Mouse (Mus musculus) 3T3-L1 (cell line): ENCODE measurements around the gene Rbm42.
A peak's percentile ranks its signal among the peaks of the same experiment; 100 is the strongest.

Experiments
- DNase-seq: peaks from one replicate; pipeline ENCODE4 v3.0.0-alpha.2; 2015; ENCODE audit warnings: low read depth, low spot score

The Rbm42 gene

DNA sequence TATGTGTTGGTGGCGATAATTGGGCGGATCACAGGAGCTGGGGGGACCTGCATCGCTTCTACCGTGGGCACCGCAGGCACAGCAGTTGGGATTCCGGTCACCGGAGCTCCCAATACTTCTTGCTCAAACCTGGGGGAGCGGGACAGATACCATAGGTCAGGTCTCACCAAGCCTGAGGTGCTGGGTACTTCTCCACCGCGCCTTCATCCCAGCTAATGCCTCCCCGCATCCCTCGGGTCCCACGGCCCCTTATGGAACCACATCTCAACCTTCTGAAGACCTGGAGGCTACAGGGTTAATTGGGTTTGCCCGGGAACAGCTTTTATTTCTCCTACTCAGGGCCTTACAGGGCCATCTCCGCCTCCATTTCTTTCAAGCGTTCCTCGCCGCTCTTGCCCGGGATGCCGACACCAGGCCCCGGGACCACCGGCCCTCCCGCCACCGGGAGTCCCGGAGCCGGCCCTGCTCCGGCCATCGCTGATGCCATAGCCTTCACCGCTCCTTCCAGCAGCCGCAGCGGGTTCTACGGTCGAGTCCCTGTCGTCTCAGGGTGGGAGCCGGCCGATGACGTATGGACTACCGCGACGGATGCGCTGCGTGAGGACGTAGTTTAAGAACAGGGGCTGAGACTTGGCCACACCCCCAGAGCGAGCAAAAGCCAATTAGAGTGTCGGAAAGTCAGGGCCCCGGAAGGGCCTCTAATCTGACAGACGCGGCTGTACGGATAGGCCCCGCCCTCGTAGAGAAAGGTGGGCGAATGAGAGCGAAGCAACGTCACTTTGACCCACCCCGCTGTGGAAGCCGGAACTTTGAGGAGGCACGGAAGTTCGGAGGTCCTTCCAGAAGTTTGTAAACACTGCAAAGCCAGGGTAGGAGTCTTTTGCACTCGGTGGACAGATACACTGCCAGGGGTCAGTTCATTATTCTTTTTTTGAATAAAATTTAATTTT is at the start of gene Rbm42:
Gene Rbm42 (minus strand): TSS at position 727 of the 950 bp plus-strand sequence.
- DNase-seq: peak; percentile 99

DNA sequence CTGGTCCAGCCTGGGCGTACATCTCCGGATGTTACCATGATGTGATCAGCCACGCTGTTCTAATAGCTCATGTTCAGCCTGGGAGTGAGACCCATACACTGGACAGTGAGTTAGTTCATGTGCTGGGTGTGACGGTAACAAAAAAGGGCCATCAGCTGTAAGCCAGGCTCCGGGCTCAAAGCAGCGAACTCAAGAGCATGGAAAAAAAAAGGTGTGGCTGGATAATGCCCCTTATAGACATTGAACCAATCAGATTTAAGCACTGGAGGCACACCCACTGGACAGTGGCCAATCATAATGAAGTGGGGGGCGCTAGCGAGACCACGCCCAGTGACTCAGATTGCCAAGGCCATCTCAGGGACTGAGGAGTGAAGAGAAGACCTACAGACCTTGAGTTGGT is 48.5 kb upstream of the Rbm42 start, which contains the start of gene 2200002J24Rik:
Gene 2200002J24Rik (plus strand): TSS at position 338 of the 400 bp plus-strand sequence.
- peak; percentile 21 for DNase-seq

DNA sequence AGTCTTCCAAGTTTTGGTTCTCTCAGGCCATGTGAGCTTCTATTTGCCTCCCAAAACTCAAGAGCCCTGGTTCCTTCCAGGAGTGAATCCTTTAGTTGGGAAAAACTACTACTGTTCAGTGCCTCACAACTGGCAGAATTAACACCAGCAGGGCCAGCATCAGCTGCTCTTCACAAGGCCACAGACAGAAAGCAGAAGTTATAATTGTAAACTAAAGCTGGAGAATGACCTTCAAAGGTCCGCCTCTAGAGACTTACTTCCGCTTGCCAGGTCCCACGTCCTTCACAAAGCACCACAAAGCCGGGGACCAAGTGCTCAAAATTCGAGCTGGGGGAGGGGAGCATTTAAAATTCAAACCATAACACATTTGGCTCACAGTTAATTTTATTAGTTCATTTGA is 48.0 kb upstream of the Rbm42 start:
- no peak for DNase-seq

DNA sequence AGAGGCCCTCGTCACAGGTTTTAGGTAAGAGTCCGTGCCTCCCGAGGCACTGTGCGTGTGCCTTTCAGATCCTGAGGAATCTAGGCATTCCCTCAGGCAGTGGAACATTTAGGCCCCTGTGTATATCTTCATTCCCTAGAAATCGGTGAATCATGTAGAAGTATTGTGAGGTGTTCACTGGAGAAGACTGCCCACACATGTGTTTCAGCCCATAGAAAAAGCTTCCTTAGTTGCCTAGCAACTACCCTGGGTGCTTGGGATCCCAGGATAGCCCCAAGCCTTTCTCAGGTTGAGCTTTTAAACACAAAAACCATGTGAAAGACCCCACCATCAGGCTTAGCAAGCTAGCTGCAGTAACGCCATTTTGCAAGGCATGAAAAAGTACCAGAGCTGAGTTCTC is 38.2 kb upstream of the Rbm42 start:
- no peak for DNase-seq

DNA sequence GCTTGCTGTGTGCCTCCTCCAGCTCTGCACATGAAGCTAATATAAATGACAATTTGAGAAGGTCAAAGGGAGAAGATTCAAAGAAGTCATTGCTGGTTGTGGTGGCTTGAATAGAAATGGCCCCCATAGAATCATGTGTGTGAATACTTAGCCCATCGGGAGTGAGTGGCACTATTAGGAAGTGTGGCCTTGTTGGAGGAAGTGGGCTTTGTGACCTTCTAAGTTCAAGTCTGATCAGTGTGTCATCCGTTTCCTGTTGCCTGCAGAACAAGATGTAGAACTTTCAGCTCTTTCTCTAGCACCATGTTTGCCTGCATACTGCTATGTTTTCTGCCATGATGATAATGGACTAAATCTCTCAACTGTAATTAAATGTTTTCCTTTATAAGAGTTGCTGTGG is 33.3 kb upstream of the Rbm42 start:
- no peak for DNase-seq

DNA sequence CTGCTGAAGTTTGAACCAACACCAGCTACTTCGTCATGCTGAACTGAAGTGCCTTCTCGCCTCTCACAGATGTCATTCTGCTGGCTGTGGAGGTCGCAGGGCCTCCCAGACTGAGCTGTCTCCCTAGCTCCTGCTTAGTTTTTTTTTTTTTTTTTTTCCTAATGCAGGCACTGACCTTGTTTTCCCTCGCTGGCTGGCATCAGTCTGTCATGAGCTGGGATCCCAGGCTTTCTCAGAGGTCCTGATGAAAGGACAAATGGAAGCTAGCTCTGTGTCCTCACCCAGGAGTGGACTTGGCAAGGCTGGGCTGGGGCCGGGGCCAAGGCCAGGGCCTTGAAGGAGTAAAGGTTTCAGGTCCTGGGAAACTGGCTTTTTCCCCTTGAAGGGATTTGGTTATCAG is 31.8 kb upstream of the Rbm42 start:
- no peak for DNase-seq

DNA sequence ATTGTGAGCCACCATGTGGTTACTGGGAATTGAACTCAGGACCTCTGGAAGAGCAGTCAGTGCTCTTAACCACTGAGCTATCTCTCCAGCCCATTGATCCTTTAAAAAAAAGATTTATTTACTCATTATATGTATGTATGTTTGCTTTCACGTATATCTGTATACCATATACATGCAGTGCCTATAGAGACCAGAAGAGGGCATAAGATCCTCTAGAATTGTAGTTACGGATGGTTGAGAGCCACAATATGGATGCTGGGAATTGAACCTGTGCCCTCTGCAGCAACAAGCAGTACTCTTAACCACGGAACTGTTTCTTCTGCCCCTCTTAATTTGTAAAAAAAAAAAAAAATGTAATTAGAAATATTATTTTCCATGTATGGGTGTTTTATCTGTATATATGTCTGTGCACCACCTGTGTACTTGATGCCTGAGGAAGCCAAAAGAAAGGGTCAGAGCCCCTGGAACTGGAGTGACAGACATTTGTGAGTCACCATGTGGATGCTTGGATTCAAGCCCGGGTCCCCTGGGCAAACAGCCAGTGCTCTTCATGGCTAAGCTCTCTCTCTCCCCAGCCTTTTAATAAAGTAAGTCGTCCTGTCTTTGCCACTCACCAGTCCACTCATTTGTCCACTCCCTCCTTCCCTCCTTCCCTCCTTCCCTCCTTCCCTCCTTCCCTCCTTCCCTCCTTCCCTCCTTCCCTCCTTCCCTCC is 28.3 kb upstream of the Rbm42 start:
- peak; percentile 82 for DNase-seq

DNA sequence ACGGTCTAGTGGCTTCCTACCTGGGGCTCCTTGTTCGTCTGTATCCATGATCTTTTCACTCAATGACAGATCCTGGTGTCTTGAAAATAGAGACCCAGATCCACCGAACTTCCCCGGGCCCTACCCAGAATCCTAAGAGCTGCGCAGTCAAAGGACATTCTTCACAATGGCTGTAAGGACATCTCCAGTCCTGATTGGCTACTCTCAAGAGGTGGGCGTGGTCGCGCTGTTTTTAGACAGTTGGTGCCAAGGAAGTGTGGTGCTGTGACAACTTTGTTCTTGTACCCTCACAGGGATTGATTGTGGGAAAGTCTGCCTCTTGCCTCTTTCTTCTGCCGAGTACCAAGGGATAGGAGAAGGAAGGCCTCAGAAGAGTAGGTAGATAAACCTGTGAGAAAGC is 21.4 kb upstream of the Rbm42 start, which contains the start of gene Pmis2:
Gene Pmis2 (minus strand): TSS at position 126 of the 400 bp plus-strand sequence.
- DNase-seq: no peak

DNA sequence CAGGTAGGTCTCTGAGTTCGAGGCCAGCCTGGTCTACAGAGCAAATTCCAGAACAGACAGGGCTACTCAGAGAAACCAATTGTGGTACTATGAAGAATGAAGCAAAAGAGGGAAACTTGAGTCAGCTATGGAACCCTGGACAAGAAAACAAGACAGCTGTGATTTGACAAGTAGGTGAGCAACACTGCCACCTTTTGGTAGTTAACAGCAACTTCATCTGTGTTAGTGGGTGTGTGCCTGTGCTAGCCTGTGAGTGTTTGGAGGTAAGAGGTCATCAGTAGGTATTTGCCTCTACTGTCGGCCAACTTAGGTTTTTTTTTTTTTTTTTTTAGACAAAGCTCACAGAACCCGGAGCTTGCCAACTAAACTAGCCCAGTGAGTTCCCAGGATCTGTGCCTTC is 19.1 kb upstream of the Rbm42 start:
- DNase-seq: peak; percentile 45

DNA sequence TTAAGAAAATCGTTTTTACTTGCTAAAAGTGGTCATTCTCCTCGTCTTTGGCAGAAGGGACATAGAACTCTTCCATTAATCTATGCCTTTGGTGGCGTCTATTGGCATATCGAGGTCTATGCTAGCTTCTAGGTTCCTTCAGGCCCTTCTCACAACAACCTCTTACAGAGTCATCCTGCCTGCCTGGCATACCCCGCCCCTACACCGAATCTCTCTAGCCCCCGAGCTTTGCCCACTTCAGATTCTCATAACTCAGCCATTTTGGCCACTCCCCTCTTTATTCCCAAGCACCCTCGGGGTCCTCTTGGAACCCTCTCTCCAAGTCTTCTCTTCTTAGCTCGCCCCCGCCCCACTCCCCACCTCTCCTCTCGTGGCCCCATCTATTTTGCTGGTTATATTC is 15.2 kb upstream of the Rbm42 start:
- peak; percentile 7 for DNase-seq

DNA sequence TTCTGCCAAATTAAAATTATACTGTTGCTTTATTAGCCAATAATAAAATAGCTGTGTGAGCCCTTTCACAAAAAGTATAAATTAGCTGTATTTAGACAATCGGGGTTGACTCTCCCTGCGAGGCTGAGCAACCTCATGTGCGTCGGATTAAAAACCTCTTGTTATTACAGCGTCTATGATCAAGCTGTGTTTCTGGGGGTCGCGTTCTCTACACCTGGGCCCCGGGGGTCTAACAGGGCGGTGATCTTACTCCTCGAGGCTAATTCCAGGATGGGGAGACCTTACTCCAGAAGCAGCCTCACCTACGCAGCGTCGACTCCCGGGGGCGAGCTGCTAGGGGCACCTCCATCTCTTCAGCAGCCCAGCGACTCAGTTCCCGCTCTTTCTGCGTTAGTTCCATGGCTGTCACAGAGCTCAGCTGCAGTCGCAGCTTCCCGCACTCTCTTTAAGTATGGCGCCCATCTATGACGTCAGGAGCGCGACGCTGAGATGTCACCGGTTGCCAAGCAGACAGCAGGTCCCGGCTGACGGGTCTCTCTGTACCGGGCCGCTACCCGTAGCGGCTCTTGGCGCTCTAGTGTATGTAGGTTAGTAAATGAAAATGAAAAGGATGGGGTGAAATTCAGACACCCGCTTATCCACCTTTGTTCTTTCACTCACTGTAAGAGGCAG is 14.5 kb upstream of the Rbm42 start, which contains the start of gene Haus5:
Gene Haus5 (minus strand): TSS at position 466 of the 672 bp plus-strand sequence.
- peak; percentile 90 for DNase-seq

DNA sequence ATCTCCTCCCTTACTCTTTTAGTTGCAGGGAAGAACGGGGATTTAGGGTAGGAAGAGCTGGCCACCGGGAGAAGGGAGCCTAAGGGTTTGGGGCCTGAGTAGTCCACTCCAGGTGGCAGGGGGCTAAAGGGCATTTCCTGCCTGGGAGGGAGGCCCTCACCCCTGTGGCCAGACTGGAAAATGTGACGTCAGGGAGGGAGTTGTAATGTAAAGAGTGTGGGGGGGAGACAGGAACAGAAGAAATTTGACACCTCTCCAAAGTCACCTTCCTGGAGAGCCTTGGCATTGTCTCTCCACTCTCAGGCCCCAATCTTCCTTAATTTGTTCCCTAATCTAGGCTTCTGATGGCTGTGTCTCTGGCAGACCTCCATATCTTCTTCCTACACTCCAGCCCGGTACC is 11.0 kb downstream of the Rbm42 start:
- no peak for DNase-seq

DNA sequence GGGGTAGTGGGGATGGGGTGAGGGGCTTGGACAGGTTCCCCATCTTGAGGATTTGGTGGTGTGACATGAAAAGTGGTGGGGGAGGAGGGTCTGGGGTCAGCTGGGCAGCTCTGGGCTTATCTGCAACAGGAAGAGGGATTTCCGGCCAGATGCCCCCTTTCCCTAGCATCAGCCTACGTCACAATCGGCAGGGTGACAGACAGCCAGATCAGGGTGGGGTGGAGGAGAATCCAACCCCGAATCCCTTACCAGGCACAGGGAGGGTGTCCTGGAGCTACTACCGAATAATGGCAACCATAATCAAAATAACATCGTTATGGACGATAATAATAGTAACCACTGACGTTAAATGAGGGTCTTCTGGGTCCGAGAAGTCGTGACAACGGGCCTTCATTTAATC is 13.7 kb downstream of the Rbm42 start:
- no peak for DNase-seq

DNA sequence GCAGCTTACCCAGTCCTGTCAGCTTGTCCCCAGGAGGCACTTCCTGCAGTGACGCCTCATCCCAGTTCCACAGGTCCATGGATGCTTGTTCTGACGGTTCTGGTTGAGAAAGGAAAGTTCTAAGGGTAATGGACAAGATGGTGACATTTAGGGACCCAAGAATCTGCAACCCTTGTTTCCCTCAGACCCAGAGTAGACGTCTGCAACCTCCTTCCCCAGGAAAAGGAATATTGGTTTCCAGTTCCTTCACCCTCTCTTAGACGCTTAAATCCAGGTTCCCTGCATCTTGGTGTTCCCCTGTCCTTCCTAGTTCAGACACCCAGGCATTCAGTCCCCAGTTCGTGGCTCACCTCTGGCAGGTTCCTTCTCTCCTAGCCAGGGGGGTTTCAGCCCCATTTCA is 14.4 kb downstream of the Rbm42 start, which contains the start of gene Etv2:
Gene Etv2 (minus strand): TSS at position 101 of the 400 bp plus-strand sequence.
- no peak for DNase-seq

DNA sequence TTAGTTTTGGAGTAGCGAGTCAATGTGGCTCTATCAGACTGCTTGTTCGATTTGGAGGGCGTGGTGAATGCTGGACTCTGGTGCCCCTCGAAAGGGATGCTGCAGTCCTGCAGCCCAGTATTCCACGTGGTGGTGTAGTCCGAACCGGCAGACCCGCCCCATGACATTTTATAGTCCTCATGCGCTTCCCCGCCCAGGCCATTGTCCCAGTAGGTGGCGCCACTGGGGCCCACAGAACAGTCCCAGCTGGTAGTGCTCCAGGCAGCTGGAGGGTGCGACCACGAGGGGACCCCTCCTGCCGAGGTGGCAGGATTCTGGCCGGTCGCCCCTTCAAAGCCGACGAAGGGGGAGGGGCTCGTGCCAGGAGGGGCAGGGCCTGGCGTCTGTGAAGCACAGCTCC is 15.5 kb downstream of the Rbm42 start:
- peak; percentile 16 for DNase-seq

DNA sequence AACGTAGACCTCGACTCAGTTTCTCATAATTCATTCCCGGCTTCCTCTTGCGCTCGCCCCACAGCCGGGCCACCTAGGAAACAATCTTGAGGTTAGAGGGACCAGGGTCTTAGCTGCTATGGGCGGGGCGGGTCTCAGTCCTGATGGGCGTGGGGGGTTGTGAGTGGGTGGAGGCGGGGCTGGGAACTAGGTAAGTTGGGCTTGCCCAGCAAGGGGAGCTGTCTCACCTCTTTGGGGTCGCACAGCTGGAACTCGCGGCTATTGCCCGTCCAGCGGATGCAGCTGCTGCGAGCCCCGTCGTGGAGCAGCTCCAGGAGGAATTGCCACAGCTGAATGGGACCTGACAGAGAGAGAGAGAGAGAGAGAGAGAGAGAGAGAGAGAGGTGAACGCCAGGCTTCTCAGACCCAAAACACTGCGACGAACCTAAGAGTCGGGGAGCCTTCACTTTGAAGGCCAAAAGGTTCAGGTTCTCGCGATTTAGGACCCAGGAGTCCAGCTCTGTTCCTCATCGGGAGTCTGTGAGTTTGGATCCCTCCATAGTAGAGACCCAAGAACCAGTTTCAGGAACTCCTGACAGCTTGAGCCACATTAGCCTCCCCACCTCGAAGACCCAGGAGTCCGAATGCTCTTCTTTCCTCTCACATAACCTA is 16.2 kb downstream of the Rbm42 start:
- no peak for DNase-seq

DNA sequence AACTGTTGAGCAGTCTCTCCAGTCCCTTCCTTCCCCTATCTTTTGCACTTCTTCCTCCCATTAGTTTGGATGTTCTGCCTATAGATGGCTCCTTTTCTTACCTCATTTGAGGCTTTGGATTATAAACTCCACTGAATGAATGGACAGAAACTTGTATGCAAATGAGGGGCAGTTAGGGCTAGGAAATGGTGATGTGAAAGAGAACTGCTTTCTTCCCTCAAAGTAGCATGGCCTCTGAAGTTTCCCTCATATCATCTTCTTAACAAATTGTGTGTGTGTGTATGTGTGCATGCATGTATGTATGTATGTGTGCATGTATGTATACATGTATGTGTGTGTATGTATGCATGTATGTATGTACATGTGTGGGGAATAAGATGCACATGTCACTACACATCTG is 21.1 kb downstream of the Rbm42 start:
- DNase-seq: no peak

DNA sequence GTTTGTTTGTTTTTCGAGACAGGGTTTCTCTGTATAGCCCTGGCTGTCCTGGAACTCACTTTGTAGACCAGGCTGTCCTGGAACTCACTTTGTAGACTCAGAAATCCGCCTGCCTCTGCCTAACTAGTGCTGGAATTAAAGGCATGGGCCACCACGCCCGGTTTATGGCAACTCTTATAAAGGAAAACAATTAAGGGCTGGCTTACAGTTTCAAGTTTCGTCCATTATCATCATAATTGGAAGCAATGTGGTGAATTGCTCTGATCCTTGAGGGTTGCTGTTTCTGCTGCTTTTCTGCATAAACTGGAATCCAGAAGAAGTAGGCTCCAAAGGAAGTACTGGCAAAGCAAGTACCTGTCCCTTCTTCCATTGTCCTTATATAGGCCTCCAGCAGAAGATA is 23.5 kb downstream of the Rbm42 start:
- DNase-seq: no peak

DNA sequence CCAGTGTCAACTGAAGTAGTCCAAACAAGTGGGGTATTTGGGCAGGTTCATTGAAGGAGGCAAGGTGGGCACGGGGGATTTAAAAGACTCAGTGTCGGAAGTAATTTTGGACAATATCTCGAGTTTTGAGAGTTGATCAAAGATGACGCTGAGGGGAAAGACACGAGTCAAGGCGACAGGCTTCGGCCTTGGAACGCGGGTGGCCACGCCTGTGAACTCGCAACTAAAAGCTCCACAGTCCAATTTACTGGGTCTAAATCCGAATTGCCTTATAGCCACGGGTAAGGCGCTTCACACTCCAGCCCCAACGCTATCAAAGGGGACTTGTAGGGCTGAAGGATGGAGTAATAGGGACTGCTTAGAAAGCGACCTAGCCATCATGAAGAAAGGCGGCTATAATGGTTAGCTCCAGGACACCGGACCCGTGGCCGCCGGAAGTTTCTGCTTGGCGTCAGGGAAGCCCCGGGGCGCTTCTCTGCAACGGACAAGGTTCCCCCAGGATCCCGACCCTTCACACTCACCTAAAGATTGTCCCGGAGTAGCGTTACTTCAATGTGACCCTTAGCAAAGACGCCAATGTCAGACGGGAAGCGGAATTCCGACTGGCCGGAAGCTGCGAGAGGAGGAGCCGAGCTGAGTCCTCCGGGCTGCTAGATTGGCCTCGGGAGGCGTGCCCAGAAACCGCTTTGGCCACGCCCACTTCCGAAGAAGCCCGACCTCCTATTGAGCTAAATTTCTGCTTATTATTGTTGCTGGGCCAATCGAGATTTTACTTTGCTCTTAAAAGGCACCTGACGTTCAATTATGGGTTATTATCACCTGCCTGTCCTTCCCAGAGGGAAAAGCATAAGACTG is 24.4 kb downstream of the Rbm42 start, which contains the start of gene Cox6b1:
Gene Cox6b1 (minus strand): TSS at position 622 of the 855 bp plus-strand sequence.
- peak; percentile 84 for DNase-seq

DNA sequence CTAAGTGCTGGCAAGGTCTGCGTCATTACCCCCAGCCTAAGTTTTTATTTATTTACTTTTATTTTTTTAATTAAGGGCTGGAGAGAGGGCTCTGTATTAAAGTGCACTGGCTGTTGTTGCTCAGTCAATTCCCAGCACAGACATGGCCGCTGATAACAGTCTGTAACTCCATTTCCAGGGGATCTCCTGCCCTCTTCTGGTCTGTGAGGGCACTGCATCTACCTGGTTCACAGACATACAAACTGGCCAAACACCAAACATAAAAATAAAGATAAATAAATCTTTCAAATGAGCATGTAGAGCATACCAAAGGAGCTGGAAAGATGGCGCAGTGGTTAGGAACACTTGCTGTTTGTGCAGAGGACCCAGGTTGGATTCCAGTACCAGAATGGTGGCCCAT is 30.9 kb downstream of the Rbm42 start:
- DNase-seq: peak; percentile 61
